Mouse (Mus musculus) megakaryocyte, embryonic 14.5 days (primary cell): ENCODE measurements around the gene Krt2.

Experiments
- FLI1 ChIP-seq: IDR thresholded peaks from 2 replicates; pipeline ENCODE4 v1.6.1; 2012; ENCODE audit warnings: low read length, inconsistent platforms, mixed read lengths
- GATA1 ChIP-seq: IDR thresholded peaks from 3 replicates; pipeline ENCODE4 v1.6.1; 2012; ENCODE audit warnings: mixed read lengths, low read length, inconsistent platforms, borderline replicate concordance

DNA sequence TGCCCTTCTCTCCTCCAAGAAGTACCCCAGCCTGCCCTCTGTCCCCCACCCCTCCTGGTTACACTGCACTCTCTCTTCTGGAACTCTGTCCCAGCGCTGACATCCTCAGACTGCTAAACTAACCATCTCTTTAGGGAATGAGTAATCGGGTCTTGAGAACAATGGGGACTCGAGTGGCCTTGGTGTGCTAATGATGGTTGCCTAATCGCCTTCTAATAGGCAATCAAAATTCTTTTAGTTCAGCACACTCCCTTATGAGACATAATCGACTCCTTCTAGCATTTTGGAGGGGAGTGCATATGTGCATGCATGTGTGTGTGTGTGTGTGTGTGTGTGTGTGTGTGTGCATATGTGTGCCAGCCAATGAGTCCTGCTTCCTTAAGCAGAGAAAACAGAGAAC is 34.6 kb upstream of the Krt2 start:
- TF ChIP-seq FLI1 (no peak), GATA1 (no peak)
